Mouse (Mus musculus): ENCODE measurements around the gene Olfr20. TPM values are rescaled to one million over a fixed set of nuclear protein-coding genes. Genes with fewer than 3 reads are reported as not detected.
"Not testable (repeated sequence)": the region's sequence is repeated elsewhere in the genome, so short reads cannot be mapped to it uniquely, and the experiment has no call there.

Gene Olfr20
- not detected in 2 replicates for polyA plus RNA-seq (2016; fragmentation: Nextera tagmentation; extraction: Ambion mirVana)

- Histone ChIP-seq H3K36me3 (no peaks in the 10 kb centered on the region), H3K9ac (no peak within 1 kb of the TSS), H3K27me3 (no peaks in the 10 kb centered on the region), H3K4me1 (no peaks in the 10 kb centered on the region), H3K27ac (no peak within 1 kb of the TSS), H3K4me2 (replicated peaks) (no peak within 1 kb of the TSS), H3K9me3 (replicated peaks) (no peaks in the 10 kb centered on the region), H3K4me3 (no peak within 1 kb of the TSS)
- WGBS: 50% methylated on average over 3 of the region's 3 CpGs
- ATAC-seq (ENCODE audit: low FRiP score): no peak
Observed at GRCm38 (mm10) chr11:73350483-73350882, at the start of gene Olfr20. Olfr20 (plus strand) TSS chr11:73350783.

- H3K4me1 ChIP-seq: no peaks in the 10 kb centered on the region
- WGBS: 29% methylated on average over 2 of the region's 2 CpGs
- ATAC-seq (ENCODE audit: low FRiP score): no peak
Observed at GRCm38 (mm10) chr11:73303123-73303522, 47.5 kb upstream of the Olfr20 start.

GRCm38 (mm10) chr11:73315961-73316360, 34.6 kb upstream of the Olfr20 start:
- H3K27ac ChIP-seq: no peak overlapping the region
- no peaks in the 10 kb centered on the region for H3K36me3 ChIP-seq
- H3K9me3 ChIP-seq (replicated peaks): no peaks in the 10 kb centered on the region
- WGBS: 51% methylated on average over 3 of the region's 3 CpGs
- no peak overlapping the region for H3K9ac ChIP-seq
- no peak overlapping the region for H3K4me3 ChIP-seq
- no peaks in the 10 kb centered on the region for H3K4me1 ChIP-seq
- no peak overlapping the region for H3K4me2 ChIP-seq (replicated peaks)
- no peak for ATAC-seq (ENCODE audit: low FRiP score)
- H3K27me3 ChIP-seq: no peaks in the 10 kb centered on the region

More at GRCm38 (mm10) chr11:73303123-73303522, 47.5 kb upstream of the Olfr20 start:
- no peak overlapping the region for H3K9ac ChIP-seq
- no peak overlapping the region for H3K4me2 ChIP-seq (replicated peaks)
- H3K27ac ChIP-seq: no peak overlapping the region
- no peaks in the 10 kb centered on the region for H3K36me3 ChIP-seq
- H3K9me3 ChIP-seq (replicated peaks): no peaks in the 10 kb centered on the region
- no peak overlapping the region for H3K4me3 ChIP-seq
- no peaks in the 10 kb centered on the region for H3K27me3 ChIP-seq

GRCm38 (mm10) chr11:73318581-73318980, 32.0 kb upstream of the Olfr20 start:
- not testable (repeated sequence) for H3K27ac ChIP-seq; H3K27me3 ChIP-seq; H3K4me1 ChIP-seq; H3K9me3 ChIP-seq (replicated peaks); H3K4me3 ChIP-seq; H3K9ac ChIP-seq; H3K4me2 ChIP-seq (replicated peaks); ATAC-seq (ENCODE audit: low FRiP score); H3K36me3 ChIP-seq
- 85% methylated on average over 2 of the region's 2 CpGs for WGBS

GRCm38 (mm10) chr11:73321064-73321463, 29.5 kb upstream of the Olfr20 start:
- H3K9ac ChIP-seq; H3K4me1 ChIP-seq; H3K36me3 ChIP-seq; H3K9me3 ChIP-seq (replicated peaks); H3K4me3 ChIP-seq; ATAC-seq (ENCODE audit: low FRiP score); H3K27me3 ChIP-seq; H3K4me2 ChIP-seq (replicated peaks); H3K27ac ChIP-seq: not testable (repeated sequence)
- 94% methylated on average over 13 of the region's 13 CpGs for WGBS

- Histone ChIP-seq H3K9ac (no peak overlapping the region), H3K27me3 (no peaks in the 10 kb centered on the region), H3K27ac (no peak overlapping the region), H3K36me3 (no peaks in the 10 kb centered on the region), H3K4me1 (no peaks in the 10 kb centered on the region), H3K4me2 (replicated peaks) (no peak overlapping the region), H3K4me3 (no peak overlapping the region), H3K9me3 (replicated peaks) (0 out of 2 replicates have a peak, but pooled peaks cover 2% of the 10 kb centered on the region)
- WGBS: 74% methylated on average over 9 of the region's 9 CpGs
- no peak for ATAC-seq (ENCODE audit: low FRiP score)
Observed at GRCm38 (mm10) chr11:73323906-73324830, 26.4 kb upstream of the Olfr20 start.

- Histone ChIP-seq H3K9me3 (replicated peaks) (0 out of 2 replicates have a peak, but pooled peaks cover 7% of the 10 kb centered on the region), H3K36me3 (no peaks in the 10 kb centered on the region), H3K4me3 (no peak overlapping the region), H3K27ac (no peak overlapping the region), H3K4me1 (no peaks in the 10 kb centered on the region), H3K9ac (no peak overlapping the region), H3K4me2 (replicated peaks) (no peak overlapping the region), H3K27me3 (no peaks in the 10 kb centered on the region)
- ATAC-seq (ENCODE audit: low FRiP score): no peak
- WGBS: 62% methylated on average over 12 of the region's 12 CpGs
Observed at GRCm38 (mm10) chr11:73326485-73326886, 24.1 kb upstream of the Olfr20 start.

GRCm38 (mm10) chr11:73327361-73327760, 23.2 kb upstream of the Olfr20 start:
- H3K27me3 ChIP-seq: no peaks in the 10 kb centered on the region
- H3K36me3 ChIP-seq: no peaks in the 10 kb centered on the region
- 80% methylated on average over 4 of the region's 4 CpGs for WGBS
- no peak overlapping the region for H3K4me2 ChIP-seq (replicated peaks)
- no peak overlapping the region for H3K27ac ChIP-seq
- H3K9ac ChIP-seq: no peak overlapping the region
- H3K4me3 ChIP-seq: no peak overlapping the region
- H3K4me1 ChIP-seq: no peaks in the 10 kb centered on the region
- no peak for ATAC-seq (ENCODE audit: low FRiP score)
- 0 out of 2 replicates have a peak, but pooled peaks cover 7% of the 10 kb centered on the region for H3K9me3 ChIP-seq (replicated peaks)

GRCm38 (mm10) chr11:73329442-73329841, 21.1 kb upstream of the Olfr20 start, which contains the start of the genes Aspa, Gm49340 and Spata22:
Aspa (minus strand) TSS chr11:73329596.
Gm49340 (plus strand) TSS chr11:73329741.
Spata22 (plus strand) TSS chr11:73329741.
- H3K4me2 ChIP-seq (replicated peaks): no peak within 1 kb of the TSS
- H3K4me3 ChIP-seq: no peak within 1 kb of the TSS
- no peak within 1 kb of the TSS for H3K27ac ChIP-seq
- no peak for ATAC-seq (ENCODE audit: low FRiP score)
- 0 out of 2 replicates have a peak, but pooled peaks cover 7% of the 10 kb centered on the region for H3K9me3 ChIP-seq (replicated peaks)
- no peaks in the 10 kb centered on the region for H3K36me3 ChIP-seq
- H3K9ac ChIP-seq: no peak within 1 kb of the TSS
- H3K4me1 ChIP-seq: no peaks in the 10 kb centered on the region
- no peaks in the 10 kb centered on the region for H3K27me3 ChIP-seq
- WGBS: 79% methylated on average over 27 of the region's 27 CpGs

GRCm38 (mm10) chr11:73333357-73333756, 17.2 kb upstream of the Olfr20 start:
- 79% methylated on average over 2 of the region's 2 CpGs for WGBS
- H3K4me3 ChIP-seq: no peak overlapping the region
- no peak overlapping the region for H3K4me2 ChIP-seq (replicated peaks)
- no peak overlapping the region for H3K27ac ChIP-seq
- 0 out of 2 replicates have a peak, but pooled peaks cover 7% of the 10 kb centered on the region for H3K9me3 ChIP-seq (replicated peaks)
- H3K27me3 ChIP-seq: no peaks in the 10 kb centered on the region
- ATAC-seq (ENCODE audit: low FRiP score): no peak
- H3K36me3 ChIP-seq: no peaks in the 10 kb centered on the region
- no peaks in the 10 kb centered on the region for H3K4me1 ChIP-seq
- no peak overlapping the region for H3K9ac ChIP-seq

GRCm38 (mm10) chr11:73336919-73337318, 13.7 kb upstream of the Olfr20 start:
- ATAC-seq (ENCODE audit: low FRiP score): no peak
- no peaks in the 10 kb centered on the region for H3K9me3 ChIP-seq (replicated peaks)
- H3K9ac ChIP-seq: no peak overlapping the region

GRCm38 (mm10) chr11:73370946-73371345, 20.4 kb downstream of the Olfr20 start, which contains the start of gene Olfr376:
Olfr376 (plus strand) TSS chr11:73371246.
- H3K4me1 ChIP-seq: no peaks in the 10 kb centered on the region
- no peak for ATAC-seq (ENCODE audit: low FRiP score)
- no peak within 1 kb of the TSS for H3K9ac ChIP-seq
- H3K27ac ChIP-seq: no peak within 1 kb of the TSS
- 93% methylated on average over 2 of the region's 2 CpGs for WGBS
- 0 out of 2 replicates have a peak, but pooled peaks cover 3% of the 10 kb centered on the region for H3K9me3 ChIP-seq (replicated peaks)
- no peak within 1 kb of the TSS for H3K4me2 ChIP-seq (replicated peaks)
- H3K4me3 ChIP-seq: no peak within 1 kb of the TSS
- H3K27me3 ChIP-seq: no peaks in the 10 kb centered on the region
- H3K36me3 ChIP-seq: no peaks in the 10 kb centered on the region

More at GRCm38 (mm10) chr11:73336919-73337318, 13.7 kb upstream of the Olfr20 start:
- no peak overlapping the region for H3K27ac ChIP-seq
- no peaks in the 10 kb centered on the region for H3K4me1 ChIP-seq
- no peak overlapping the region for H3K4me3 ChIP-seq
- 84% methylated on average over 4 of the region's 4 CpGs for WGBS
- H3K36me3 ChIP-seq: no peaks in the 10 kb centered on the region
- no peak overlapping the region for H3K4me2 ChIP-seq (replicated peaks)
- no peaks in the 10 kb centered on the region for H3K27me3 ChIP-seq

All from hindbrain, embryonic 12.5 days (tissue).